Mouse (Mus musculus): Measurements from ENCODE around the gene Cited2.

The Cited2 gene

DNA sequence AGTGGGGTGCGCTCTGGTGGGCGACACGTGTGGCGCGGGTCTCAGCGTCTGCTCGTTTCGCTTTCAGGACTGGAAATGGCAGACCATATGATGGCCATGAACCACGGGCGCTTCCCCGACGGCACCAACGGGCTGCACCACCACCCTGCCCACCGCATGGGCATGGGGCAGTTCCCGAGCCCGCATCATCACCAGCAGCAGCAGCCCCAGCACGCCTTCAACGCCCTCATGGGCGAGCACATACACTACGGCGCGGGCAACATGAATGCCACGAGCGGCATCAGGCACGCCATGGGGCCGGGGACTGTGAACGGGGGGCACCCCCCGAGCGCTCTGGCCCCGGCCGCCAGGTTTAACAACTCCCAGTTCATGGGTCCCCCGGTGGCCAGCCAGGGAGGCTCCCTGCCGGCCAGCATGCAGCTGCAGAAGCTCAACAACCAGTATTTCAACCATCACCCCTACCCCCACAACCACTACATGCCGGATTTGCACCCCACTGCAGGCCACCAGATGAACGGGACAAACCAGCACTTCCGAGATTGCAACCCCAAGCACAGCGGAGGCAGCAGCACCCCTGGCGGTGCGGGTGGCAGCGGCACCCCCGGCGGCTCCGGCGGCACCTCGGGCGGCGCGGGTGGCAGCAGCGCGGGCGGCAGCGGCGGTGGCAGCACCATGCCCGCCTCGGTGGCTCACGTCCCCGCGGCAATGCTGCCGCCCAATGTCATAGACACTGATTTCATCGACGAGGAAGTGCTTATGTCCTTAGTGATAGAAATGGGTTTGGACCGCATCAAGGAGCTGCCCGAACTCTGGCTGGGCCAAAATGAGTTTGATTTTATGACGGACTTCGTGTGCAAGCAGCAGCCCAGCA, 1.1 kb downstream of the Cited2 start:
- DNase-seq (ENCODE audit: low spot score in 2 of 2): peak; percentile 59 to 76

DNA sequence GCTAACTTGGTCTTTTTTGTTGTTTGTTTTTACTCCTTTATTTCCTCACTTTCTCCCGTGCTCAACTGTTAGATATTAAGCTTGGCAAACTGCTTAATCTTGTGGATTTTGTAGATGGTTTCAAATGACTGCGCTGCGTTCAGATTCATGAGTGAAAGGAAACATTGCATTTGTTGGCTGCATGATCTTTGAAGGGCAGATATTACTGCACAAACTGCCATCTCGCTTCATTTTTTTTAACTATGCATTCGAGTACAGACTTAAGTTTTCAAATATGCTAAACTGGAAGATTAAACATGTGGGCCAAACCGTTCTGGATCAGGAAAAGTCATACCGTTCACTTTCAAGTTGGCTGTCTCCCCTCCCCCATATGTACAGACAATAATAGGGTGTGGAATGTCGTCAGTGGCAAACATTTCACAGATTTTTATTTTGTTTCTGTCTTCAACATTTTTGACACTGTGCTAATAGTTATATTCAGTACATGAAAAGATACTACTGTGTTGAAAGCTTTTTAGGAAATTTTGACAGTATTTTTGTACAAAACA, 2.1 kb downstream of the Cited2 start:
- DNase-seq (ENCODE audit: low spot score in 2 of 2): no peak

- DNase-seq (ENCODE audit: low spot score in 2 of 2): no peak
These were observed 2.8 kb downstream of the Cited2 start for GRCm38 (mm10) chr10:17725644-17726372.

DNA sequence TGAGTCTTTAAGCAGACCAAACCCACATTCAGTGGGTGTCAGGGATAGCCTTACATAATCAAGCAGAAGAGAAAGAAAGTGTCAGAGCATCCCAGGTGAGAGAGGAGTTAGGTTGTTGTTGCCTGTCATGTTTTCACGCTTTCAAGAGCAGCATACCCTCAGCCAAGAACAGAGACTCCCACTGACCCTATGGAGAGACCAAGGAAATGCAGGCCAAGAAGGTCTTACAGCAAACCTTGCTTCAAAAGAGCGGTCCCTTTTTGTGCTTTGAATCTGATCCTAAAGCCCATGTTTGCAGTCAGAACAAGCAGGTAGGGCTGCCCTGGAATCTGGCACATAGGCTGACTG, 3.3 kb downstream of the Cited2 start:
- DNase-seq (ENCODE audit: low spot score in 2 of 2): no peak

GRCm38 (mm10) chr10:17727161-17727925, 4.3 kb downstream of the Cited2 start:
- no peak for DNase-seq (ENCODE audit: low spot score in 2 of 2)

DNA sequence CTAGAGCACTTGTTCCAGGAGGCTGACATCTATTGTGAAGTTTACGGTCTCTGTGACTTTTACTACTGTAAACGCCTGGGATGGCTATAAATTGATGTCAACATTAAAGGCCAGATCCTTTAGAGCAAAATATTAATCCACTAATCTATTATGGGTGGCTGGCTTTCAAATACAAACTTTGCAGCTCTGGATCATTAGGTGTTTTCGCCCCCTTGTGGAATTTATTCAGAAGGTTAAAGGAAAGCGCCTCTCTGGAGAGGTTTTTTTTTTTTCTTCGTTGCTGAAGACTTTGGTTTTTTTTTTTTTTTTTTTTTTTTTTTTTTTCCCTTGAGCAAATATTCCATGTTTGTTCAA, 4.9 kb downstream of the Cited2 start:
- no peak for DNase-seq (ENCODE audit: low spot score in 2 of 2)

GRCm38 (mm10) chr10:17728711-17729110, 5.7 kb downstream of the Cited2 start:
- DNase-seq (ENCODE audit: low spot score in 2 of 2): no peak

DNA sequence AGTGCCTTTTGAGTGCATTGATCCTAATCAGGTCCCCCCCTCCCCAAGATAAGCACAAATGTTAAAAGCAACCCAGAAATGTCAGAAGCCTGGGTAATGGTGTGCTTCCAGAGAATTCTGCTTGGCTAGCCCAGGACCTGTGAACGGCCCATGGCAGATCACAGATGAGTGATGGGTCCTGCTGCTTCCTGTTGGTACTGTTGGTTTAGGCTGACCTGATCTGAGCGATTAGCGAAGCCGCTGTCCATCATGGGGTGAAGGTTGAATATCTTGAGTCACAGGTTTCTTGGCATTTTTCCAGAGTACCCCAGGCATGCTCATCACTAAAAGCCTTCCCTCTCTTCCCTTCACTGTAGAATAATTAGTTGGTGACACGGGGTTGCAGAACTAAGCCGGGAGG, 6.5 kb downstream of the Cited2 start:
- no peak for DNase-seq (ENCODE audit: low spot score in 2 of 2)

DNA sequence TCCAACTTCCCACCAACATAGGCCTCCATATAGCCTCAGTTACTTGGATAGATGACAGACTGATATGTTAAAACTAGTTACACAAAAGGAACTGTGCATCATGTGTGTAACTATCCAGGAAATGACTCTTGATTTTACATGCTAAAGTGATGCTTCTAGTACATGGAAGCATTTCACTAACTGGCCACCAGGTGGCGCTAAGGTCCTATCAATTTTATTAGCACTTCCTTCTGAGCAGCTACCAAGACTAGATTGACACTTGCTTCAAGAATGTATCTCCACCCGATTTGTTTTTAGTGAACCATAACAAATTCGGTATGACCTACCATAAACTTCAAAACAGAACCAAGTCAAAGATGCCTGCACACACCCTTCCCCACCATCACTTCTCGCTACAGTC, 10.0 kb downstream of the Cited2 start:
- DNase-seq (ENCODE audit: low spot score in 2 of 2): peak; percentile 38 to 78

GRCm38 (mm10) chr10:17742581-17742980, 19.6 kb downstream of the Cited2 start:
- DNase-seq (ENCODE audit: low spot score in 2 of 2): no peak

DNA sequence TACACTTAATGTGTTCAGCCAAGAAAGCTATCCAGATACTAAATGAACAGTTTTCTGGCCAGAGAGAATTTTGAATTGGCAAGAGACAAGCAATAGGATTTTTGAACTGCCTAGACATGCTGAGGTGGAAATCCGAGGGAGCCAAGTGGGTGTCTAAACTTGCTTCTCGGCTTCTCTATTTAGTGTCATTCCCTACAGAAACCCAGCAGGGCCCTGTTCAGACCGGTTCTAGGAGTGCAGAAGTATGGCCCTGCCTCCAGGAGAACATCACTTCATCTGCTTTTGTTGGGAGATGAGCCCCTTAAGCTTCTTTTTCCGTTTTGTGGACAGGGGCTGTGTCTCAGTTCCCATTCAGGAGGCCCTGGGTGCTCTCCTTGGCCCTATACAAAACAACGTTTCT, 29.5 kb downstream of the Cited2 start:
- no peak for DNase-seq (ENCODE audit: low spot score in 2 of 2)

- no peak for DNase-seq (ENCODE audit: low spot score in 2 of 2)
These were observed 36.8 kb downstream of the Cited2 start for GRCm38 (mm10) chr10:17759772-17760171.

- no peak for DNase-seq (ENCODE audit: low spot score in 2 of 2)
These were observed 38.0 kb downstream of the Cited2 start for GRCm38 (mm10) chr10:17760750-17761613.

GRCm38 (mm10) chr10:17761652-17762051, 38.6 kb downstream of the Cited2 start:
- no peak for DNase-seq (ENCODE audit: low spot score in 2 of 2)

GRCm38 (mm10) chr10:17762946-17763345, 39.9 kb downstream of the Cited2 start:
- DNase-seq (ENCODE audit: low spot score in 2 of 2): no peak

DNA sequence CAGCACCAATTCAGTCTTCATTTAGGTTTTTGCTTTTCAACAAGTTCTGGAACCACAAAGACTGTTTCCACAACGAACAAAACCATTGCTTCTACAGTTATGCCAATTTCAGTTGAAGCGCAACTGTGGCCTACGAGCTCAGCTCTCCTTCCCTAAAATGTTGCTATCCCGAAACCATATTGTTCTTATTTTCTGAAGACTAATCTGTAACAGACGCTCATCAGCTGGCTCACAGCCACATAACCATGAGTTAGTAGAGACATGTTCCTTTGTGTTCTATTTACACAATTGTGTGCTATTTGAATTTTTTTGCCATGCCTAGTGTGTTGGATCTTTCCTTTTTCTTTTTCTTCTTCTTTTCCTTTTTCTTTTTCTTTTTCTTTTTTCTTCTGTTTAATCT, 46.8 kb downstream of the Cited2 start:
- DNase-seq (ENCODE audit: low spot score in 2 of 2): no peak

DNA sequence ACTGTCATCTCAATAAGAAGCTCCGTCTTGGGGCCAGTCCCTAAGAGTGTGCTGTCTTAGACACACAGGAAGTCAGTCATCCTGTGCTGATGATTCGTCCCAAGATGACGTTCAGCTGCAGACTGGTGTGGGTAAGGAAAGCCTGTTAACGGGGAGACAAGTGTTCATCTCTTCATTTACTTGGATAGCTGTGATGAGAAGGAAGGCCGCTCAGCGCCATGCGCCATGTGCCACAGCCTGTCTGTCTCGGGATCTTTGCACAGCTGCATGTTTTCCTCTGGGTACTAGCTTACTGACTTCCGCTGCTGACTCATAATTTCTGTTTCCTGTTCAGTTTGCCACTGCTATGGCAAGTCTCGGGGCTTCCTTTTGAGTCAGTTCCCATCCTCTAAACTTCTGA, 49.3 kb downstream of the Cited2 start:
- DNase-seq (ENCODE audit: low spot score in 2 of 2): no peak

- no peak for DNase-seq (ENCODE audit: low spot score in 2 of 2)
These were observed 51.3 kb downstream of the Cited2 start for GRCm38 (mm10) chr10:17774366-17774765.

- DNase-seq (ENCODE audit: low spot score in 2 of 2): no peak
These were observed 52.1 kb downstream of the Cited2 start for GRCm38 (mm10) chr10:17775079-17775478.

Measured in frontal cortex, postnatal 10 days (tissue).